Mouse (Mus musculus) limb, embryonic 11.5 days (tissue): Measurements from ENCODE around the gene Tmcc1. TPM values are rescaled to one million over a fixed set of nuclear protein-coding genes. Genes with fewer than 3 reads are reported as not detected.

ENCODE experiments used
- ATAC-seq: fragments of 200-750 bp; cut with Nextera tagmentation; 2 replicates; pipeline ENCODE4 v1.8.0; 2017; ENCODE audit warnings: low read depth; ENCODE audit not compliant: insufficient number of reproducible peaks, low FRiP score, low TSS enrichment
- DNase-seq: peaks from one replicate; pipeline ENCODE4 v3.0.0-alpha.2; 2015; ENCODE audit warnings: low spot score
- H3K27ac ChIP-seq: fragments of 300-500 bp; sonication (generic); replicated peaks from 2 replicates; pipeline ENCODE4 v1.5.1; 2014; ENCODE audit warnings: low read depth, mild to moderate bottlenecking, low read length
- H3K27me3 ChIP-seq: fragments of 300-500 bp; sonication (generic); 2 replicates; pipeline ENCODE4 v1.6.1; 2014; ENCODE audit warnings: mild to moderate bottlenecking, low read length, mixed read lengths; ENCODE audit not compliant: control insufficient read depth, insufficient read depth
- H3K36me3 ChIP-seq: fragments of 300-500 bp; sonication (generic); 2 replicates; pipeline ENCODE4 v1.6.1; 2014; ENCODE audit warnings: mild to moderate bottlenecking, low read length, moderate library complexity, mixed read lengths; ENCODE audit not compliant: control insufficient read depth, insufficient read depth
- H3K4me1 ChIP-seq: fragments of 300-500 bp; sonication (generic); 2 replicates; pipeline ENCODE4 v1.6.1; 2014; ENCODE audit warnings: low read length, mixed read lengths; ENCODE audit not compliant: control insufficient read depth, insufficient read depth
- H3K4me2 ChIP-seq: fragments of 300-500 bp; sonication (generic); 2 replicates; pipeline ENCODE4 v1.6.1; 2014; ENCODE audit warnings: low read depth, mild to moderate bottlenecking, moderate library complexity; ENCODE audit not compliant: severe bottlenecking
- H3K4me3 ChIP-seq: fragments of 300-500 bp; sonication (generic); 2 replicates; pipeline ENCODE4 v1.5.1; 2014; ENCODE audit warnings: low read depth, low read length
- H3K9ac ChIP-seq: fragments of 300-500 bp; sonication (generic); 2 replicates; pipeline ENCODE4 v1.6.1; 2014; ENCODE audit warnings: mild to moderate bottlenecking, low read length
- H3K9me3 ChIP-seq: fragments of 300-500 bp; sonication (generic); 2 replicates; pipeline ENCODE4 v1.6.1; 2016; ENCODE audit warnings: low read length; ENCODE audit not compliant: control insufficient read depth
- WGBS: fragments of 180-500 bp; shearing (Covaris S2); extraction: QIAGEN DNeasy Blood & Tissue Kit; methylation state at CpG from one replicate; pipeline ENCODE4 v1.1.7; 2014; 5-methylcytosine and 5-hydroxymethylcytosine counted together
- polyA plus RNA-seq: library from polyadenylated mRNA; unstranded; fragments of >200 nt; fragmentation: Nextera tagmentation; extraction: Ambion mirVana; gene quantifications from 2 replicates; pipeline ENCODE4 v1.2.1, GENCODE M21; 2014

The Tmcc1 gene
- polyA plus RNA-seq, 1 experiment from 2014 or later: 13.4 TPM

- no peaks in the 10 kb centered on the region for H3K27me3 ChIP-seq
- peaks cover 11% of the 10 kb centered on the region; the same call in 1 of the 2 replicates for H3K4me1 ChIP-seq
- no peaks in the 10 kb centered on the region for H3K9me3 ChIP-seq
- no peak overlapping the region for H3K27ac ChIP-seq
- no peak overlapping the region for H3K4me3 ChIP-seq
- H3K4me2 ChIP-seq: no peak overlapping the region
- H3K9ac ChIP-seq: no peak overlapping the region
- H3K36me3 ChIP-seq: no peaks in the 10 kb centered on the region
- WGBS: 83% methylated on average over 6 of the region's 6 CpGs
- DNase-seq (no peak), ATAC-seq (no peak)
Observed at GRCm38 (mm10) chr6:116004716-116005115, 188.6 kb downstream of the Tmcc1 start.

- no peaks in the 10 kb centered on the region for H3K27me3 ChIP-seq
- no peak for DNase-seq
- no peaks in the 10 kb centered on the region for H3K36me3 ChIP-seq
- H3K9me3 ChIP-seq: no peaks in the 10 kb centered on the region
- H3K27ac ChIP-seq: no peak overlapping the region
- H3K4me3 ChIP-seq: no peak overlapping the region
- no peak overlapping the region for H3K4me2 ChIP-seq
- no peak for ATAC-seq
- WGBS: 23% methylated on average over 7 of the region's 7 CpGs
- peaks cover 11% of the 10 kb centered on the region; the same call in 1 of the 2 replicates for H3K4me1 ChIP-seq
- no peak overlapping the region for H3K9ac ChIP-seq
Observed at GRCm38 (mm10) chr6:116004069-116004468, 189.2 kb downstream of the Tmcc1 start.

- no peak for DNase-seq
- H3K27me3 ChIP-seq: no peaks in the 10 kb centered on the region
- no peaks in the 10 kb centered on the region for H3K36me3 ChIP-seq
- no peak overlapping the region for H3K4me2 ChIP-seq
- WGBS: 74% methylated on average over 5 of the region's 5 CpGs
- ATAC-seq: no peak
- H3K4me3 ChIP-seq: no peak overlapping the region
- H3K9ac ChIP-seq: no peak overlapping the region
- no peaks in the 10 kb centered on the region for H3K9me3 ChIP-seq
- no peak overlapping the region; the same call in 1 of the 2 replicates for H3K27ac ChIP-seq
- peaks cover 11% of the 10 kb centered on the region; the same call in 1 of the 2 replicates for H3K4me1 ChIP-seq
Observed at GRCm38 (mm10) chr6:116003516-116003915, 189.8 kb downstream of the Tmcc1 start.

GRCm38 (mm10) chr6:116002311-116003104 lies 190.8 kb downstream of the Tmcc1 start:
- ATAC-seq (no peak), DNase-seq (no peak)
- Histone ChIP-seq H3K4me3 (no peak overlapping the region), H3K27me3 (no peaks in the 10 kb centered on the region), H3K9ac (no peak overlapping the region), H3K27ac (no peak overlapping the region), H3K9me3 (no peaks in the 10 kb centered on the region), H3K4me2 (no peak overlapping the region), H3K4me1 (peaks cover 11% of the 10 kb centered on the region; the same call in 1 of the 2 replicates), H3K36me3 (no peaks in the 10 kb centered on the region)
- 75% methylated on average over 11 of the region's 12 CpGs for WGBS

- H3K27ac ChIP-seq: no peak overlapping the region
- H3K27me3 ChIP-seq: no peaks in the 10 kb centered on the region
- H3K9me3 ChIP-seq: no peaks in the 10 kb centered on the region
- 76% methylated on average over 5 of the region's 5 CpGs for WGBS
- H3K4me2 ChIP-seq: no peak overlapping the region
- no peaks in the 10 kb centered on the region for H3K36me3 ChIP-seq
- H3K4me3 ChIP-seq: no peak overlapping the region
- H3K9ac ChIP-seq: no peak overlapping the region
- DNase-seq (no peak), ATAC-seq (no peak)
- peaks cover 14% of the 10 kb centered on the region; the same call in 1 of the 2 replicates for H3K4me1 ChIP-seq
Observed at GRCm38 (mm10) chr6:116000851-116001250, 192.4 kb downstream of the Tmcc1 start.

GRCm38 (mm10) chr6:115999227-115999626 lies 194.1 kb downstream of the Tmcc1 start:
- H3K4me1 ChIP-seq: peaks cover 16% of the 10 kb centered on the region

GRCm38 (mm10) chr6:115998758-115999157 lies 194.5 kb downstream of the Tmcc1 start:
- Histone ChIP-seq H3K9ac (no peak overlapping the region), H3K4me2 (no peak overlapping the region), H3K36me3 (no peaks in the 10 kb centered on the region), H3K27ac (no peak overlapping the region; the same call in 1 of the 2 replicates), H3K27me3 (peaks cover 7% of the 10 kb centered on the region), H3K4me3 (no peak overlapping the region), H3K9me3 (no peaks in the 10 kb centered on the region), H3K4me1 (peaks cover 16% of the 10 kb centered on the region)
- 83% methylated on average over 7 of the region's 7 CpGs for WGBS
- no peak for ATAC-seq
- no peak for DNase-seq

More at GRCm38 (mm10) chr6:115999227-115999626, 194.1 kb downstream of the Tmcc1 start:
- no peak overlapping the region for H3K9ac ChIP-seq
- WGBS: 74% methylated on average over 2 of the region's 2 CpGs
- H3K9me3 ChIP-seq: no peaks in the 10 kb centered on the region
- DNase-seq: no peak
- no peaks in the 10 kb centered on the region for H3K36me3 ChIP-seq
- H3K4me2 ChIP-seq: no peak overlapping the region
- H3K4me3 ChIP-seq: no peak overlapping the region
- H3K27me3 ChIP-seq: peaks cover 3% of the 10 kb centered on the region
- no peak overlapping the region for H3K27ac ChIP-seq
- ATAC-seq: no peak

GRCm38 (mm10) chr6:115997726-115998311 lies 195.5 kb downstream of the Tmcc1 start:
- Histone ChIP-seq H3K4me2 (no peak overlapping the region), H3K4me3 (no peak overlapping the region), H3K27ac (no peak overlapping the region), H3K36me3 (no peaks in the 10 kb centered on the region), H3K9me3 (no peaks in the 10 kb centered on the region), H3K9ac (no peak overlapping the region), H3K4me1 (peaks cover 23% of the 10 kb centered on the region), H3K27me3 (peaks cover 17% of the 10 kb centered on the region)
- DNase-seq (no peak), ATAC-seq (no peak)
- 16% methylated on average over 3 of the region's 3 CpGs for WGBS
